Mouse (Mus musculus) left cerebral cortex, adult 8-10 months (tissue): ENCODE data around the gene Cptp. TPM values are rescaled to one million over a fixed set of nuclear protein-coding genes. Genes with fewer than 3 reads are reported as not detected.
A peak's percentile ranks its signal among the peaks of the same experiment; 100 is the strongest.

Source experiments
- DNase-seq, 2 experiments: peaks; one replicate each; pipeline ENCODE4 v3.0.0; 2022; ENCODE audit warnings: low spot score in 2 of 2
- total RNA-seq, 4 experiments: library from RNA; stranded (reverse); gene quantifications; 2 replicates each; pipeline ENCODE4 v1.2.4; 2022

Gene Cptp
- total RNA-seq, 4 experiments from 2014 or later: 30.1 to 48.4 (median 33.7) TPM

- DNase-seq: no peak
These were observed 27.5 kb downstream of the Cptp start for GRCm38 (mm10) chr4:155841651-155842270.

- no peak for DNase-seq
These were observed 28.2 kb downstream of the Cptp start for GRCm38 (mm10) chr4:155841003-155841454.

GRCm38 (mm10) chr4:155840076-155841002, 28.9 kb downstream of the Cptp start:
- DNase-seq: no peak

- DNase-seq: no peak
These were observed 29.7 kb downstream of the Cptp start, which contains the start of gene Mxra8 for GRCm38 (mm10) chr4:155839483-155839910. Gene Mxra8, plus strand, starts transcription at chr4:155839680.

- no peak for DNase-seq
These were observed 30.8 kb downstream of the Cptp start for GRCm38 (mm10) chr4:155838187-155839153.

- DNase-seq: no peak
These were observed 31.7 kb downstream of the Cptp start for GRCm38 (mm10) chr4:155837404-155838010.

GRCm38 (mm10) chr4:155833836-155834235, 35.4 kb downstream of the Cptp start:
- DNase-seq: peak; percentile 36 to 75

GRCm38 (mm10) chr4:155833234-155833633, 36.0 kb downstream of the Cptp start:
- no peak for DNase-seq

GRCm38 (mm10) chr4:155832321-155832720, 36.9 kb downstream of the Cptp start:
- DNase-seq: no peak

GRCm38 (mm10) chr4:155831831-155832230, 37.4 kb downstream of the Cptp start:
- DNase-seq: no peak

GRCm38 (mm10) chr4:155831205-155831766, 38.0 kb downstream of the Cptp start, which contains the start of gene Aurkaip1:
Gene Aurkaip1, plus strand, starts transcription at chr4:155831272.
- peak; percentile 91 to 92 for DNase-seq

GRCm38 (mm10) chr4:155830596-155830995, 38.6 kb downstream of the Cptp start:
- DNase-seq: no peak

GRCm38 (mm10) chr4:155829866-155830265, 39.4 kb downstream of the Cptp start:
- DNase-seq: no peak

GRCm38 (mm10) chr4:155823443-155823842, 45.8 kb downstream of the Cptp start:
- DNase-seq: no peak

- DNase-seq: no peak
These were observed 48.2 kb downstream of the Cptp start for GRCm38 (mm10) chr4:155821025-155821424.

GRCm38 (mm10) chr4:155817533-155817932, 51.7 kb downstream of the Cptp start:
- DNase-seq: no peak
